Mouse (Mus musculus) splenic B cell, adult 2 months (primary cell): Measurements from ENCODE around the gene Ier5.
A peak's percentile ranks its signal among the peaks of the same experiment; 100 is the strongest.

Source experiments
- DNase-seq: peaks from one replicate; pipeline ENCODE4 v3.0.0-alpha.2; 2011; ENCODE audit warnings: low read depth, low spot score
- H3K27me3 ChIP-seq: 2 replicates; pipeline ENCODE4 v1.6.1; 2012; ENCODE audit warnings: mild to moderate bottlenecking, low read length, moderate library complexity, mixed read lengths; ENCODE audit not compliant: control insufficient read depth, poor library complexity, insufficient read depth, severe bottlenecking
- H3K36me3 ChIP-seq: 2 replicates; pipeline ENCODE4 v1.6.1; 2012; ENCODE audit warnings: mild to moderate bottlenecking, low read length, moderate library complexity, mixed read lengths; ENCODE audit not compliant: control insufficient read depth, poor library complexity, insufficient read depth, severe bottlenecking

Ier5 gene

GRCm38 (mm10) chr1:155074856-155075255, 24.6 kb downstream of the Ier5 start:
- H3K36me3 ChIP-seq: no peaks in the 10 kb centered on the region
- H3K27me3 ChIP-seq: no peaks in the 10 kb centered on the region
- no peak for DNase-seq

DNA sequence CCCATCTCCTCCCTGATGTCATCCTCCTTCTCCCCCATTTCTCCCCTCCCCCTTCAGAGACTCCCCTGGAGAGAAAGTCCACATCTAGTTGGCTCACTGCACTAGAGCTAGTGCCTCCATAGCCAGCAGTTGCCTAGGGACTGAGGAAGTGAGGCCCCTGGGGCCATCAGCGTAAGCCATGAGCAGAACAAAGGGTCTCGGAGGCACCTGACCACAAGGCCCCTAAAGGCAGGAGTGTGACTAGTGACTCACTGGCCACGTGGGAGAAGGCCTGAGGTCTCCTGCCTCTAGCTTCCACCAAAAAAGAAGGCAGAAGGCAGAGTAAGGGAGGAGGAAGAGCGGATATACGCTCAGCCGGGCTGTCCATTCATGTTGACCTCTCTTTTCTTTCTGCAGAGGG, 25.5 kb downstream of the Ier5 start:
- Histone ChIP-seq H3K36me3 (no peaks in the 10 kb centered on the region), H3K27me3 (no peaks in the 10 kb centered on the region)
- no peak for DNase-seq

DNA sequence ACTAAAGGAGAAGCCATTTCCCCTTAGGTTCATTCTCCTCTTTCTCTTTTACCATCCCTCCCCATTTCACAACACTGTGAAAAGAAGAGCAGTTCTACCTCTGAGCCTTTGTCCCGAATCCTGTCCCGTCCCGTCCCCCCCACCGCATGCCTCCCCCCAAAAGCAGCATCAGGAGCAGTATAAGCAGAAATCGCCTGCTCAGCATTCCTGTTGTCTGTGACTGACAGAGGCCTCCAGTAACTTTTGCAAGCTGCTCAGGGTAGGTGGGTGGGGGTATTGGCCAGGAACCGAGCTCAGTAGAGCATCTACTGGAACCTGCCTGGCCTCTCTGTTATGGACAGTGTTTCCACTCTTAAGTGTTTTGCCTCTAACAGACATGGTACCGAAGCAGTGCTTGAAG, 26.3 kb downstream of the Ier5 start:
- no peaks in the 10 kb centered on the region for H3K36me3 ChIP-seq
- DNase-seq: no peak
- H3K27me3 ChIP-seq: no peaks in the 10 kb centered on the region

DNA sequence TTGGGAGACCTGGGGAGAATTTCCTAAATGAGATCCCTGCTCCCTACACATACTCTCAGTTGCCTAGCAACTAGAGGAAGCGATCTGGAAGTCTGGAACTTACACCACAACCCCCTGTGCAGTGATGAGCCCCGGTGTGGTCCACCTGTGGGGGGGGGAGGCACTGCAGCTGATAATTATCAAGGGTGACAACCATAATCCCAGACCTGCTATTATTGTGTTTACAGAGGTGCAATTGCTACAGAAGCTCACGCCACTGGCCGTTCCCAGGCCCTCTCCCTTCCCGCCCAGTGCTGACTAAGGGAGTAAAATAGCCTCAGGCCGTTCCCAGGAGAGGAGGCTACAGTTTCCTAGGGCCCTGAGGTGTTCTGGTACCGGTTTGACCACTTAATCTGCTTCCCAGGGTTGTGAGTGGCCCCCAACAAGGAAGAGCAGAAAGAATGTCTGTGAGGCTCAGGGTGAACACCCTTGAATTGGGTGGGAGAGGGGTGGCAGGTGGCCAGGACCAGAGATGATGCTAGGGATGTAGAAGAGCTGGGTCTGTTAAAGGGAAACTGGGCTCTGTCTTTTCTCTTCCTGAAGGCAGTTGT, 28.1 kb downstream of the Ier5 start:
- no peaks in the 10 kb centered on the region for H3K36me3 ChIP-seq
- H3K27me3 ChIP-seq: no peaks in the 10 kb centered on the region
- DNase-seq: no peak

DNA sequence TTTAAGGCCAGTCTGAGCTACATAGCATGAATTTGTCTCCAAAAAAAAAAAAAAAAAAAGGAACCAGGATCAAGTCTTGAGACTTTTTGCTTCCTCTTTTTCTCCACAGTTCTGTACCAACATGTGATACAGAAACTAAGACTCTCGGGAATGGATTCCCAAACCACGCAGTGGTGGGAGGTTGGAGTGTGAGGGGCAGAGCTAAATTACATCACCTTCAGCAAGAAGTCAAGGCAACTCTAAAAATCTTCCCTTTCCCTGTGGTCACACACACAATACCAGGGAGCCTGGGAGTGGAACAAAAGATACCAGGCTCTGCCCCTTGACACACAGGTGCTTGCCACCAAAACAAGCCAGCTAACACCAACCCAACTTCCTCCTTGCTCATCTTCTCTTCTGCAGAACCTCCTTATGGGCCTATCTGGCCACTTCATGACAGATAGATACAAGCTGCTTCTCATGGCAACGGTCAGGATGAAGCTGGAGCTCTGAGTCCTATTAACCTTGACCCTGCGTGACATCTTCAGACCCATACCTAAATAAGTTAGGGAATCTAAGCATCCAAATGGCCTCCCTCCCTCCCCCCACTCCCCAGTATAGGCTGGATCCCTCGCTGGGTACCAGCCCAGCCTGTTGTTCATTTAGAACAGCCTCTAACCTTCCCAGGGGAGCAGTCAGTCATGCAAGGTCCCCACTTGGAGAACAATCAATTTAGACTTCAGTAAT, 28.7 kb downstream of the Ier5 start:
- peak; percentile 60 for DNase-seq
- H3K27me3 ChIP-seq: no peaks in the 10 kb centered on the region
- H3K36me3 ChIP-seq: no peaks in the 10 kb centered on the region

DNA sequence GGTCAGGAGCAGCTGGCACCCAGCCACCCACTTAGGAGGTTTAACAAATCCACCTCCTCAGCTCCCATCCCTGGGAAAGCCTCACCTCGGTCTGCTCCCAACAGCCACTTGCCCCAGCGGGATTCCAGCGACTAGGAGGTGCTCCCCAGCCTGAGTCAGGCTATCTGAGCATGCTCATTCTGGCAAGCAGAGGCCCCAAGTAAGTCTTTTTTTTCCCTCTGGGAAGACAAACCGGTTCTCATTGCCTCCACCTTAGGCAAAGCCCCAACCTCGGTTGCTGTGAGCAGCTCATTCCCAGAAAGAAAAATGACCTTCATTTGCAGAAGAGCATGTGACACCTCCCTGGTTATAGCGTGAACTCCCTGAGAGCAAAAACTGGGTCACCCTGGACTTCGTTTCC, 29.7 kb downstream of the Ier5 start:
- DNase-seq: no peak
- no peaks in the 10 kb centered on the region for H3K36me3 ChIP-seq

DNA sequence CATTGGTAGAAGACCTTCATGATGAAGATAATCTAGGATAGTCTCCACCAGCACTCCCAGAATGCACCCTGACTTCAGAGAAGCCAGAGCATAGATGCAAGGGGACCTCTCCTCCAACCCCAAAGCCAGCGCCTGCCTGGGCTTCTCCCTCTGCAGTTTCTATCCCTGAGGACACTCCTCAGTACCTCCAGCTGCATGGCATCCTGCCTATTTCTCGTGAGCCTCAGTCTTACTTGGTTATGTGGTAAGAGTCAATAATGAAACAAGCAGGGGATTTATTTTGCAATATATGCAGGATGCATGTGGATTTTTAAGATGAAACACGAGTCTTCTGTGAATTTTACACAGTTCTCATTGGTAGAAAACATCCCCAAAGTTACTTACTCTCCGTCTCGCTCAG, 33.2 kb downstream of the Ier5 start:
- H3K27me3 ChIP-seq: no peaks in the 10 kb centered on the region
- DNase-seq: no peak
- H3K36me3 ChIP-seq: no peaks in the 10 kb centered on the region

More for the DNA sequence above, 29.7 kb downstream of the Ier5 start:
- H3K27me3 ChIP-seq: no peaks in the 10 kb centered on the region

- Histone ChIP-seq H3K27me3 (no peaks in the 10 kb centered on the region), H3K36me3 (no peaks in the 10 kb centered on the region)
- DNase-seq: peak; percentile 41
Observed at GRCm38 (mm10) chr1:155065068-155065701, 34.3 kb downstream of the Ier5 start.

- Histone ChIP-seq H3K36me3 (no peaks in the 10 kb centered on the region), H3K27me3 (no peaks in the 10 kb centered on the region)
- DNase-seq: no peak
Observed at GRCm38 (mm10) chr1:155064649-155065048, 34.8 kb downstream of the Ier5 start.

GRCm38 (mm10) chr1:155064111-155064510, 35.3 kb downstream of the Ier5 start:
- H3K36me3 ChIP-seq: no peaks in the 10 kb centered on the region
- H3K27me3 ChIP-seq: no peaks in the 10 kb centered on the region
- DNase-seq: no peak

GRCm38 (mm10) chr1:155062963-155063362, 36.5 kb downstream of the Ier5 start:
- no peak for DNase-seq
- Histone ChIP-seq H3K27me3 (no peaks in the 10 kb centered on the region), H3K36me3 (no peaks in the 10 kb centered on the region)

GRCm38 (mm10) chr1:155062057-155062456, 37.4 kb downstream of the Ier5 start:
- peak; percentile 76 for DNase-seq

GRCm38 (mm10) chr1:155060832-155061801, 38.3 kb downstream of the Ier5 start:
- no peaks in the 10 kb centered on the region for H3K36me3 ChIP-seq
- DNase-seq: no peak

More at GRCm38 (mm10) chr1:155062057-155062456, 37.4 kb downstream of the Ier5 start:
- H3K36me3 ChIP-seq: no peaks in the 10 kb centered on the region
- H3K27me3 ChIP-seq: no peaks in the 10 kb centered on the region

DNA sequence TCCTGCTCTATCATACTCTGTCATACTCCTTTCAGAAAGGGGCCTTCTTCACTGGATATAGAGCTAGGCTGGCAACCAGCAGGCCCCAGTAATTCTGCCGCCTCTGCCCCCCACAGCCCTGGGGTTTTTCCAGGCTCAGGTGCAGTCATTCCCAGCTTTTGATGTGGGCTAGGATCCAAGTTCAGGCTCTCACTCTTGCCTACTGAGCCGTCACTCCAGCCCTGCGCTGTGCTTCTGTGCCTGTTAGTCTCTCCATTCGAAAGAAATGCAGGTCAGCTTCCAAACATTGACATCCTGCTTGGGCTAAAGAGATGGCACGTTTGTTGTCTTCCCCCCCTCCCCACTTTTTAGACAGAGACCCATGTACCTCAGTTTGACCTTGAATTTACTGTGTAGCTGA, 39.2 kb downstream of the Ier5 start:
- no peak for DNase-seq
- H3K36me3 ChIP-seq: no peaks in the 10 kb centered on the region
- no peaks in the 10 kb centered on the region for H3K27me3 ChIP-seq

More at GRCm38 (mm10) chr1:155060832-155061801, 38.3 kb downstream of the Ier5 start:
- H3K27me3 ChIP-seq: no peaks in the 10 kb centered on the region
